Mouse (Mus musculus): ENCODE results near the gene Cyb561d2.

- TF ChIP-seq CTCF (IDR thresholded peaks at IDR 0.05) (no peak), EP300 (IDR thresholded peaks at IDR 0.05) (no peak)
These were observed 9.3 kb upstream of the Cyb561d2 start, which contains the start of gene Rassf1 for GRCm38 (mm10) chr9:107551117-107551889.
